Mouse (Mus musculus): Measurements from ENCODE around the gene Iyd. TPM values are rescaled to one million over a fixed set of nuclear protein-coding genes. Genes with fewer than 3 reads are reported as not detected.

Iyd gene
- total RNA-seq, 1 experiment: not detected

DNA sequence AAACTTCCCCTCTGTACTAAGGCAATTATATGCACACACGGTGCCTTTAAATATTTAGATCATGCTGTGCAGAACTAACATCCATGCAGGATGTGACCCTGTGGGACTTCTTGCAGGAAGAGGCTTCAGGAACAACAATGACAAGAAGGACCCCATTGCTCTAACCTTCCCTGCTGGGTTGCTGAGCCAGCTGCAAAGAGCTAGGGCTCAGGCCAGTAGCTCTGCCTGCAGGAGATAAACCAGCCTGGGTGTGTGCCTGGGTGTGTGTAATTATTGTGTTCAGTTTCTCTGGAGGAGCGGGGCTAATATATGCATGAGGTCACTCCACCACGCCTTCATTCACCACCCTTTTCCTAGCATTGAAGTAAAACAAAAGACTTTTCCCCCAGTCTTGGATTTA lies 51.8 kb downstream of the Iyd start:
- DNase-seq (ENCODE audit: low read depth, low spot score): no peak
- in situ Hi-C loops (cut with MboI; ENCODE audit: low sequenced_read_pairs in 2 of 2, unreplicated experiment in 2 of 2): no loop called here
- Histone ChIP-seq H3K9me3 (ENCODE audit: control insufficient read depth, insufficient read depth, low read depth, low read length) (no peaks in the 10 kb centered on the region), H3K9ac (ENCODE audit: insufficient read depth, low read depth, low read length, poor library complexity, severe bottlenecking) (no peak overlapping the region), H3K27ac (ENCODE audit: insufficient read depth, low read depth, low read length, poor library complexity, severe bottlenecking) (no peak overlapping the region), H3K4me3 (ENCODE audit: insufficient read depth in 1 of 2, low read depth in 1 of 2, low read length in 2 of 2, poor library complexity in 1 of 2, severe bottlenecking in 1 of 2) (no peak overlapping the region), H3K4me1 (ENCODE audit: control insufficient read depth in 2 of 2, insufficient read depth in 2 of 2, low read length in 2 of 2, poor library complexity in 1 of 2) (peaks cover 3 to 9% of the 10 kb centered on the region in 2 experiments; a peak in 2 of 4 replicates), H3K36me3 (ENCODE audit: control insufficient read depth, insufficient read depth, low read length, poor library complexity, severe bottlenecking) (no peaks in the 10 kb centered on the region)
- TF ChIP-seq CHD2 (IDR thresholded peaks at IDR 0.05; ENCODE audit: low read depth, low read length) (no peak), MAFK (IDR thresholded peaks at IDR 0.05; ENCODE audit: insufficient read depth, low read depth, low read length) (no peak), HCFC1 (IDR thresholded peaks at IDR 0.05; ENCODE audit: borderline replicate concordance, insufficient read depth, low read length) (no peak), ZC3H11A (IDR thresholded peaks at IDR 0.05; ENCODE audit: borderline replicate concordance, low read depth, low read length) (no peak), ZNF384 (IDR thresholded peaks at IDR 0.05; ENCODE audit: low read depth, low read length) (no peak)

DNA sequence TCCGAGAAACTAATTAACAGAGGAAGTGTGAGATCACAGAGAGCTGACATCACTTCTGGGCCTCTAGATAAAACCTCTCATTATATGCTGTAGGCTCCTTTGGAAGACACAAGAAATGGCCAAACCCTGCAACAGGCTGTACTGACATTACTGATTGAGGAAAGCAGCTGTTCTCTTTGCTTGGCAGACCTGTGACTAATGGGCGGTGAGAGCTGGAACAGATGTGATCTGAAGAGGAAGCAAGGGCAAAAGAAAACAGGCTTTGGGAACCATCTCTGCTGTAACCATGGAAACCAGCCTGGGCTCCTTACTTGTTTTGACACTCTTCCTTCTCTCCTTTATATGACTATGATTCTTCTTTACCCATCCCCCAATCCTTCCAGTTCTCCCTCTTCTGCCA lies 56.7 kb downstream of the Iyd start:
- Histone ChIP-seq H3K4me1 (ENCODE audit: control insufficient read depth in 2 of 2, insufficient read depth in 2 of 2, low read length in 2 of 2, poor library complexity in 1 of 2) (0 out of 4 replicates have a peak, but pooled peaks cover 0 to 2% of the 10 kb centered on the region in 2 experiments), H3K9me3 (ENCODE audit: control insufficient read depth, insufficient read depth, low read depth, low read length) (no peaks in the 10 kb centered on the region), H3K27ac (ENCODE audit: insufficient read depth, low read depth, low read length, poor library complexity, severe bottlenecking) (no peak overlapping the region), H3K9ac (ENCODE audit: insufficient read depth, low read depth, low read length, poor library complexity, severe bottlenecking) (no peak overlapping the region), H3K36me3 (ENCODE audit: control insufficient read depth, insufficient read depth, low read length, poor library complexity, severe bottlenecking) (no peaks in the 10 kb centered on the region), H3K4me3 (ENCODE audit: insufficient read depth in 1 of 2, low read depth in 1 of 2, low read length in 2 of 2, poor library complexity in 1 of 2, severe bottlenecking in 1 of 2) (no peak overlapping the region)
- TF ChIP-seq ZC3H11A (IDR thresholded peaks at IDR 0.05; ENCODE audit: borderline replicate concordance, low read depth, low read length) (no peak), ZNF384 (IDR thresholded peaks at IDR 0.05; ENCODE audit: low read depth, low read length) (no peak), CHD2 (IDR thresholded peaks at IDR 0.05; ENCODE audit: low read depth, low read length) (no peak), HCFC1 (IDR thresholded peaks at IDR 0.05; ENCODE audit: borderline replicate concordance, insufficient read depth, low read length) (no peak), MAFK (IDR thresholded peaks at IDR 0.05; ENCODE audit: insufficient read depth, low read depth, low read length) (no peak)
- no peak for DNase-seq (ENCODE audit: low read depth, low spot score)
- in situ Hi-C loops (cut with MboI; ENCODE audit: low sequenced_read_pairs in 2 of 2, unreplicated experiment in 2 of 2): no loop called here

DNA sequence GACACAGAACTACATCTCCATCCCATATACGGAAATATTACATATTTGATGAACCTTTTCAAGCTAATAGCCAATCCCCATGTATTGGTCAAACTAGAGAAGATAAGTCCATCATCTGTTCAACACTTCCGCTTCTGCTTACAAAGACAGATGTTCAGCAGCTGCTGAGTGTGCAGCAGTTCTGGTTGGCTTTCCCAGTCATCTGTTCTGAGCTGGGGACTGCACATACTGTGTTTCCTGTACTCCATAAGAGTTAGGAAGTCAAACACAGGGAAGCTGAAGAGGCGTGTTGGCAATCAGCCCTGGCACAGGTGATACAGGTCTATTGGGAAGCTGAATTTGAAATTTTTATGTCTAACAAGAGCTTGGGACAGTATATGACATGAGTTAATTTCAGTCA lies 57.7 kb downstream of the Iyd start:
- in situ Hi-C loops (cut with MboI; ENCODE audit: low sequenced_read_pairs in 2 of 2, unreplicated experiment in 2 of 2): no loop called here
- DNase-seq (ENCODE audit: low read depth, low spot score): no peak
- no peaks in the 10 kb centered on the region for H3K36me3 ChIP-seq (ENCODE audit: control insufficient read depth, insufficient read depth, low read length, poor library complexity, severe bottlenecking)
- TF ChIP-seq ZC3H11A (IDR thresholded peaks at IDR 0.05; ENCODE audit: borderline replicate concordance, low read depth, low read length): no peak
- TF ChIP-seq ZNF384 (IDR thresholded peaks at IDR 0.05; ENCODE audit: low read depth, low read length): no peak
- no peak for TF ChIP-seq CHD2 (IDR thresholded peaks at IDR 0.05; ENCODE audit: low read depth, low read length)
- no peak for TF ChIP-seq MAFK (IDR thresholded peaks at IDR 0.05; ENCODE audit: insufficient read depth, low read depth, low read length)
- no peak overlapping the region for H3K9ac ChIP-seq (ENCODE audit: insufficient read depth, low read depth, low read length, poor library complexity, severe bottlenecking)
- H3K27ac ChIP-seq (ENCODE audit: insufficient read depth, low read depth, low read length, poor library complexity, severe bottlenecking): no peak overlapping the region
- H3K4me1 ChIP-seq (ENCODE audit: control insufficient read depth in 2 of 2, insufficient read depth in 2 of 2, low read length in 2 of 2, poor library complexity in 1 of 2): no peaks in the 10 kb centered on the region
- H3K9me3 ChIP-seq (ENCODE audit: control insufficient read depth, insufficient read depth, low read depth, low read length): no peaks in the 10 kb centered on the region
- H3K4me3 ChIP-seq (ENCODE audit: insufficient read depth in 1 of 2, low read depth in 1 of 2, low read length in 2 of 2, poor library complexity in 1 of 2, severe bottlenecking in 1 of 2): no peak overlapping the region

Other genes starting within 250 kb of the Iyd start
- 0.48 and 0.62 TPM in 2 replicates for gene Ppp1r14c, start 174.2 kb upstream of the Iyd start, total RNA-seq (2012; rRNA removed)
- gene Plekhg1, start 200.1 kb downstream of the Iyd start, total RNA-seq (2012; rRNA removed): 8.8 and 14.4 TPM in 2 replicates